Mouse (Mus musculus) forebrain, embryonic 11.5 days (tissue): Measurements from ENCODE around the gene Ino80e. TPM values are rescaled to one million over a fixed set of nuclear protein-coding genes. Genes with fewer than 3 reads are reported as not detected.

Experiments
- ATAC-seq: fragments of 200-750 bp; cut with Nextera tagmentation; replicated peaks from 2 replicates; pipeline ENCODE4 v1.8.0; 2017; ENCODE audit warnings: moderate TSS enrichment; ENCODE audit not compliant: low FRiP score
- DNase-seq: peaks from one replicate; pipeline ENCODE4 v3.0.0-alpha.2; 2017; ENCODE audit warnings: low spot score
- H3K27ac ChIP-seq: fragments of 300-500 bp; sonication (generic); 2 replicates; pipeline ENCODE4 v1.5.1; 2014; ENCODE audit warnings: low read depth, low read length
- H3K27me3 ChIP-seq: fragments of 300-500 bp; sonication (generic); 2 replicates; pipeline ENCODE4 v1.6.1; 2014; ENCODE audit warnings: mild to moderate bottlenecking, low read length, mixed read lengths; ENCODE audit not compliant: control insufficient read depth, insufficient read depth
- H3K36me3 ChIP-seq: fragments of 300-500 bp; sonication (generic); 2 replicates; pipeline ENCODE4 v1.6.1; 2014; ENCODE audit warnings: mild to moderate bottlenecking, low read length, moderate library complexity, mixed read lengths; ENCODE audit not compliant: control insufficient read depth, insufficient read depth
- H3K4me1 ChIP-seq: fragments of 300-500 bp; sonication (generic); replicated peaks from 2 replicates; pipeline ENCODE4 v1.6.1; 2014; ENCODE audit warnings: low read length, mixed read lengths; ENCODE audit not compliant: control insufficient read depth, insufficient read depth
- H3K4me2 ChIP-seq: fragments of 300-500 bp; sonication (generic); 2 replicates; pipeline ENCODE4 v1.6.1; 2014; ENCODE audit warnings: low read depth, mild to moderate bottlenecking, low read length, moderate library complexity, mixed read lengths; ENCODE audit not compliant: severe bottlenecking
- H3K4me3 ChIP-seq: fragments of 300-500 bp; sonication (generic); 2 replicates; pipeline ENCODE4 v1.5.1; 2014; ENCODE audit warnings: low read depth, low read length
- H3K9ac ChIP-seq: fragments of 300-500 bp; sonication (generic); 2 replicates; pipeline ENCODE4 v1.6.1; 2014; ENCODE audit warnings: low read length
- H3K9me3 ChIP-seq: fragments of 300-500 bp; sonication (generic); 2 replicates; pipeline ENCODE4 v1.6.1; 2016; ENCODE audit warnings: low read length, mixed read lengths; ENCODE audit not compliant: control insufficient read depth
- WGBS: fragments of 180-500 bp; shearing (Covaris S2); extraction: QIAGEN DNeasy Blood & Tissue Kit; methylation state at CpG from one replicate; pipeline ENCODE4 v1.1.7; 2014; 5-methylcytosine and 5-hydroxymethylcytosine counted together
- polyA plus RNA-seq: library from polyadenylated mRNA; unstranded; fragments of >200 nt; fragmentation: Nextera tagmentation; extraction: Ambion mirVana; gene quantifications from 2 replicates; pipeline ENCODE4 v1.2.1, GENCODE M21; 2014

Gene Ino80e
- polyA plus RNA-seq, 1 experiment from 2014 or later, result 118 TPM

GRCm38 (mm10) chr7:126884286-126885164 is 22.3 kb upstream of the Ino80e start, which contains the start of gene Taok2:
TSS of gene Taok2 (minus strand) at chr7:126884703.
- Histone ChIP-seq H3K4me1 (peaks cover 15% of the 10 kb centered on the region), H3K9me3 (no peaks in the 10 kb centered on the region), H3K27ac (peak within 1 kb of the TSS; percentile 85), H3K9ac (peak within 1 kb of the TSS; percentile 89), H3K4me3 (peak within 1 kb of the TSS; percentile 78), H3K27me3 (no peaks in the 10 kb centered on the region), H3K4me2 (peak within 1 kb of the TSS; percentile 100), H3K36me3 (peaks cover 3% of the 10 kb centered on the region; the same call in 1 of the 2 replicates)
- peak; percentile 98 for ATAC-seq
- under 1% methylated on average over 55 of the region's 56 CpGs for WGBS
- peak; percentile 100 for DNase-seq

GRCm38 (mm10) chr7:126883731-126884181 is 21.6 kb upstream of the Ino80e start:
- peak overlapping the region; percentile 13; the same call in 1 of the 2 replicates for H3K27ac ChIP-seq
- no peaks in the 10 kb centered on the region for H3K27me3 ChIP-seq
- H3K4me2 ChIP-seq, result peak overlapping the region; percentile 100
- DNase-seq, result peak; percentile 63
- peak overlapping the region; percentile 78 for H3K4me3 ChIP-seq
- peaks cover 8% of the 10 kb centered on the region; the same call in 1 of the 2 replicates for H3K36me3 ChIP-seq
- ATAC-seq, result no peak
- no peaks in the 10 kb centered on the region for H3K9me3 ChIP-seq
- WGBS, result 0% methylated on average over 15 of the region's 15 CpGs
- peaks cover 15% of the 10 kb centered on the region for H3K4me1 ChIP-seq
- peak overlapping the region; percentile 89 for H3K9ac ChIP-seq

GRCm38 (mm10) chr7:126881040-126881439 is 18.9 kb upstream of the Ino80e start:
- DNase-seq, result no peak
- Histone ChIP-seq H3K4me2 (peak overlapping the region; percentile 100; the same call in 1 of the 2 replicates), H3K36me3 (peaks cover 26% of the 10 kb centered on the region), H3K27me3 (no peaks in the 10 kb centered on the region), H3K4me3 (no peak overlapping the region), H3K9me3 (no peaks in the 10 kb centered on the region), H3K9ac (peak overlapping the region; percentile 6), H3K27ac (no peak overlapping the region), H3K4me1 (peaks cover 15% of the 10 kb centered on the region)
- no peak for ATAC-seq
- 83% methylated on average over 6 of the region's 6 CpGs for WGBS

- WGBS, result 97% methylated on average over 1 of the region's 1 CpGs
- no peak for ATAC-seq
- Histone ChIP-seq H3K9ac (no peak overlapping the region), H3K27ac (no peak overlapping the region), H3K27me3 (no peaks in the 10 kb centered on the region), H3K4me2 (no peak overlapping the region), H3K4me3 (no peak overlapping the region), H3K9me3 (no peaks in the 10 kb centered on the region), H3K4me1 (peaks cover 7% of the 10 kb centered on the region; the same call in 1 of the 2 replicates), H3K36me3 (peaks cover 33% of the 10 kb centered on the region)
- DNase-seq, result no peak
These were observed 15.1 kb upstream of the Ino80e start for GRCm38 (mm10) chr7:126877239-126877638.

GRCm38 (mm10) chr7:126870520-126870891 is 8.3 kb upstream of the Ino80e start:
- Histone ChIP-seq H3K27me3 (no peaks in the 10 kb centered on the region), H3K36me3 (peaks cover 37% of the 10 kb centered on the region), H3K9ac (no peak overlapping the region), H3K9me3 (no peaks in the 10 kb centered on the region), H3K27ac (no peak overlapping the region), H3K4me3 (no peak overlapping the region), H3K4me2 (no peak overlapping the region), H3K4me1 (no peaks in the 10 kb centered on the region)
- DNase-seq (no peak), ATAC-seq (no peak)
- WGBS, result 87% methylated on average over 2 of the region's 2 CpGs

GRCm38 (mm10) chr7:126869780-126870519 is 7.8 kb upstream of the Ino80e start:
- Histone ChIP-seq H3K4me3 (no peak overlapping the region), H3K27me3 (no peaks in the 10 kb centered on the region), H3K9me3 (no peaks in the 10 kb centered on the region), H3K4me1 (no peaks in the 10 kb centered on the region), H3K27ac (no peak overlapping the region), H3K9ac (no peak overlapping the region), H3K36me3 (peaks cover 43% of the 10 kb centered on the region), H3K4me2 (no peak overlapping the region)
- ATAC-seq, result no peak
- no peak for DNase-seq
- 93% methylated on average over 23 of the region's 23 CpGs for WGBS

GRCm38 (mm10) chr7:126868003-126868402 is 5.8 kb upstream of the Ino80e start:
- ATAC-seq (no peak), DNase-seq (no peak)
- WGBS, result 90% methylated on average over 12 of the region's 12 CpGs
- Histone ChIP-seq H3K27ac (no peak overlapping the region), H3K27me3 (no peaks in the 10 kb centered on the region), H3K4me2 (no peak overlapping the region), H3K36me3 (peaks cover 39% of the 10 kb centered on the region), H3K4me3 (no peak overlapping the region), H3K9me3 (no peaks in the 10 kb centered on the region), H3K9ac (no peak overlapping the region), H3K4me1 (peaks cover 16% of the 10 kb centered on the region)

- ATAC-seq, result no peak
- H3K9ac ChIP-seq, result no peak overlapping the region
- H3K4me2 ChIP-seq, result no peak overlapping the region
- no peaks in the 10 kb centered on the region for H3K27me3 ChIP-seq
- peaks cover 39% of the 10 kb centered on the region for H3K36me3 ChIP-seq
- H3K4me1 ChIP-seq, result peaks cover 16% of the 10 kb centered on the region
- H3K27ac ChIP-seq, result no peak overlapping the region
- DNase-seq, result no peak
- H3K9me3 ChIP-seq, result no peaks in the 10 kb centered on the region
- WGBS, result 89% methylated on average over 2 of the region's 2 CpGs
- H3K4me3 ChIP-seq, result no peak overlapping the region
These were observed 5.4 kb upstream of the Ino80e start for GRCm38 (mm10) chr7:126867534-126867933.
